Mouse (Mus musculus) forelimb bud, embryonic 11.5 days (tissue): ENCODE data around the gene Cd79a.

ENCODE experiments used
- DNase-seq: peaks from one replicate; pipeline ENCODE4 v3.0.0-alpha.2; 2012; ENCODE audit warnings: low read depth, low spot score

The Cd79a gene

GRCm38 (mm10) chr7:24897224-24897623 is at the start of gene Cd79a:
Cd79a (plus strand) TSS chr7:24897381.
- no peak for DNase-seq

- DNase-seq, result peak; percentile 16
Observed at GRCm38 (mm10) chr7:24850162-24850561, 47.0 kb upstream of the Cd79a start.

DNA sequence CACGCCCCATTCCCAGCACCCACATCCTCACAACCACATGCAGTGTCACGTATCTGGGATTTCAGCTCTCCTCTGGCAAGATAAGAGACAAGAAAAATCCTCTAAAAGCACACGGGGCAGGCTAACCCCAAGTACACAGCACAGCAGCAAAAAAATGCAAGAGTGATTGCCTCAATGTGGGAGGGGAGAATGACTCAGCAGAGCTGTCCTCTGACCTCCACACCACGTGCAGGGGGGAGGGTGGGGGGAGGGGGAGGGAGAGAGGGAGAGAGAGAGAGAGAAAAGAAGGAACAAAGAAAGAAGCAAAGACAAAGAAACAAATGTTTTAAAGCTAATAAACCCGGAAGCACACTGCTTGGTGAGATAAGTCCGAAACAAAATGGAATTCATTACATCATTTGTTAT is 46.3 kb upstream of the Cd79a start:
- DNase-seq, result peak; percentile 35

GRCm38 (mm10) chr7:24851596-24852325 is 45.4 kb upstream of the Cd79a start:
- no peak for DNase-seq

DNA sequence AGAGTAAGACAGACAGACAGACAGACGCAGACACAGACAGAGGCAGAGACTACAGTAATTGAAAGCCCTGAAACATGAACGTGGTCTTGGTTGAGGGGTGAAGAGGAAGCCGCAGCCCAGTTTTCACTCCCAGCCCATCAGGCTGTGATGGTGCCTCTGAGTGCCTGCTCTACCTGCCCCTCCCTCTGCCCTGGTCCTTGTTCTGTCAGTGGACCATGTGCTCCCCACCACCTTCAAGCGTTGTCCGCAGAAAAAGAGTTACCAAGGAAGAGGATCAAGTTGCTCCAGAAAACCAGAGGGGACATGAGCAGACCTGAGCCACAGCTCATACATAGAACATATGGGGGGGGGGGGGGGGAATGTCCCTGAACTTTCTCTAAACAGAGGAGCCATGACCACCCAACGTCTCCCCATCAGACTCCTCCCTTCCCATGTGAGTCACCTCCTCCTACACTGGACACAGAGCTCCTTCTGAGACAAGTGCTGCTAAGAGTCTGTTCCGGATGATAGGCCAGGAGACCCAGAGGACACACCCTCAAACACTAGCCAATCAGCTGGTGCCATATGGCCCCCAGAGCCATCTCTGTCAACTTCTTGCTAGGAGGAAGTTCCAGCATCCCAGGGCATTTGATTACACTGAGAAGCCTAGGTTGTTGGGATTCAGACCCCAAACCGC is 44.5 kb upstream of the Cd79a start:
- no peak for DNase-seq

GRCm38 (mm10) chr7:24853233-24853563 is 44.0 kb upstream of the Cd79a start:
- no peak for DNase-seq

GRCm38 (mm10) chr7:24853695-24854094 is 43.5 kb upstream of the Cd79a start:
- no peak for DNase-seq

- DNase-seq, result no peak
Observed at GRCm38 (mm10) chr7:24856460-24857120, 40.6 kb upstream of the Cd79a start.

GRCm38 (mm10) chr7:24859234-24859633 is 37.9 kb upstream of the Cd79a start:
- no peak for DNase-seq

DNA sequence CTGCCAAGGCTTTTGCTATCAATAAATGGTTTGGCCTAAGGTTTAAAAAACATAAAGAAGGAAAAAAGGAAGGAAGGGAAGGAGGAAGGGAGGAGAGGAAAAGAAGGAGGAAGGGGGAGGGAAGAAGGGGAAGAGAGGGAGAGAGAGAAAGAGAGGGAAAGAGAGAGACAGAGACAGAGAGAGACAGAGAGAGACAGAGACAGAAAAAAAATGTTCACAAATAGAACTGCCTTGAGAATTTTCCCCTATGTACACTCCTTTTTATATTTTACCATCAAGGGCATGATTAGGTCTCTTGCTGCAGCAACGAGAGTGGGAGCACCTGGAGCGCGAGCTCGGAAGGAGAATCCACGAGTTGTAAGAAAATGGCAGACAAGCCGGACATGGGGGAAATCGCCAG is 35.3 kb upstream of the Cd79a start, which contains the start of gene Gm9844:
Gm9844 (plus strand) TSS at position 301 of the 400 bp plus-strand sequence.
- DNase-seq, result no peak

DNA sequence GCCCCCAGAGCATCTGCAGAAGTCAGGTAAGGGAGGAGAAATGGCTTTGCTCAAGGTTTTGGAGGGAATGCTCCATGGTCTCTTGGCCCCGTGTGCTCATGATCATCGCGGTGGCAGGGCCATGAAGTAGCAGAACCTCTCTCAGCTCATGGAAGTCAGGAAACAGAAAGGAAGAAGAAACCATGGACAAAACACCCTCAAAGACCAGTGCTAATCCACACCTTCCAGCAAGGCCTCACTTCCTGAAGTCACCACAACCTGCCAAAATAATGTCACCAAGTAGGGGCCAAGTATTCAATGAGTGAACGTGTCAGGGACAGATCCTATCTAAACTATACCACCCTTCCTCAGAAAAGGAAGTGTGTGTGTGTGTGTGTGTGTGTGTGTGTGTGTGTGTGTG is 34.3 kb upstream of the Cd79a start:
- DNase-seq, result no peak

- no peak for DNase-seq
Observed at GRCm38 (mm10) chr7:24864156-24864555, 33.0 kb upstream of the Cd79a start.

- no peak for DNase-seq
Observed at GRCm38 (mm10) chr7:24869080-24869479, 28.1 kb upstream of the Cd79a start.

GRCm38 (mm10) chr7:24869532-24870165 is 27.5 kb upstream of the Cd79a start, which contains the start of the genes Lypd4 and Dmrtc2:
Lypd4 (minus strand) TSS chr7:24869941.
Dmrtc2 (plus strand) TSS chr7:24870057.
- no peak for DNase-seq

DNA sequence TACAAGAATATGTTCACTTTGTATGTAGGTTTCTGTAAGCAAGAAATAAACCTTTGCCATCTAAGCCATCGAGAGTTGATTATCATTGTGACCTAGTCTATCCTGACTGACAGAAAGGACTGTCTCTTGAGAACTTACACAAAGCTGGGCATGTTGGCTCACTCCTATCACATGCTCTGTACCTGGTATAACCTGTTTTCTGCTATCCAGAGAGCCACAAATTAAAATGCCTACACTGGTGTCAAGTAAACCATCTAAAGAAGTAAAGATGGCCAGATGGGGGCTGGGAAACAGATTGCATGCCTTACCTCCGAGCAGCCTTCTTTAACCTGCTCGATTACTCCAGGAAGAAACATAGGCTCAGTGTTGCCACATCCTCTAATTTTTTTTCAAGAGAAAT is 19.6 kb upstream of the Cd79a start:
- no peak for DNase-seq

DNA sequence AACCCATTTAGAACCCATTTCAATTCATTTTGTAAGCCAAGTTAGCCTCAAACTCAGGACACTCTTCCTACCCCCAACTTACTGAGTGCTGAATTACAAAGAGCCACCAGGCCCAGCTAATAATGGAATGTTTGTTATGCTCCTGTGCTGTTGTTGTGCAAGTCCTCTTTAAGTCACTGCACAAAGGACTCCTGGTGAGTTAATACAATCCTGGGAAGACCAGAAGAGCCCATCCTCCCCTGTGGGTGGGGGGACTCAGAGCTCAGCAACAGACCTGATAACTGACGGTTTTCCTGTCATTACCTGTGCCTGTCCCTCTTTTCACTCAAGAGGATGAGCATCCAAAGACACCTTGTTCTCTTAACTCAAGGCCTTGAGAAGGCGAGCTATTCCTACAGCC is 17.6 kb upstream of the Cd79a start:
- no peak for DNase-seq

GRCm38 (mm10) chr7:24882416-24883199 is 14.6 kb upstream of the Cd79a start:
- no peak for DNase-seq

GRCm38 (mm10) chr7:24883896-24884692 is 13.1 kb upstream of the Cd79a start, which contains the start of gene Rps19:
Rps19 (plus strand) TSS chr7:24884371.
- DNase-seq, result peak; percentile 100

- DNase-seq, result no peak
Observed at GRCm38 (mm10) chr7:24884693-24885291, 12.4 kb upstream of the Cd79a start.
